Mouse (Mus musculus): ENCODE data around the gene Cops3.

Cops3 gene

GRCm38 (mm10) chr11:59839459-59840126 is at the start of gene Cops3:
Cops3 (minus strand) TSS chr11:59839838.
- WGBS, result under 1% methylated on average over 43 of the region's 43 CpGs

- 72% methylated on average over 5 of the region's 5 CpGs for WGBS
These were observed 48.5 kb upstream of the Cops3 start for GRCm38 (mm10) chr11:59888151-59888550.

GRCm38 (mm10) chr11:59886952-59887351 is 47.3 kb upstream of the Cops3 start:
- WGBS, result 93% methylated on average over 1 of the region's 1 CpGs

GRCm38 (mm10) chr11:59885217-59885986 is 45.8 kb upstream of the Cops3 start:
- 40% methylated on average over 17 of the region's 17 CpGs for WGBS

GRCm38 (mm10) chr11:59880031-59880430 is 40.4 kb upstream of the Cops3 start:
- WGBS, result 21% methylated on average over 2 of the region's 2 CpGs

GRCm38 (mm10) chr11:59872124-59872523 is 32.5 kb upstream of the Cops3 start:
- WGBS, result 82% methylated on average over 8 of the region's 8 CpGs

- 98% methylated on average over 6 of the region's 6 CpGs for WGBS
These were observed 24.7 kb upstream of the Cops3 start for GRCm38 (mm10) chr11:59864316-59864715.

GRCm38 (mm10) chr11:59860467-59860866 is 20.8 kb upstream of the Cops3 start:
- WGBS, result 74% methylated on average over 11 of the region's 11 CpGs

- 73% methylated on average over 3 of the region's 3 CpGs for WGBS
These were observed 13.2 kb upstream of the Cops3 start for GRCm38 (mm10) chr11:59852865-59853264.

- WGBS, result under 1% methylated on average over 69 of the region's 69 CpGs
These were observed 8.6 kb upstream of the Cops3 start for GRCm38 (mm10) chr11:59847891-59848884.

- 2% methylated on average over 2 of the region's 2 CpGs for WGBS
These were observed 7.5 kb upstream of the Cops3 start for GRCm38 (mm10) chr11:59847131-59847530.

- 96% methylated on average over 11 of the region's 11 CpGs for WGBS
These were observed 6.7 kb upstream of the Cops3 start for GRCm38 (mm10) chr11:59846311-59846710.

GRCm38 (mm10) chr11:59839008-59839458 is 605 bp downstream of the Cops3 start, which contains the start of gene Nt5m:
Nt5m (plus strand) TSS chr11:59839447.
- under 1% methylated on average over 24 of the region's 24 CpGs for WGBS

GRCm38 (mm10) chr11:59838426-59838825 is 1.2 kb downstream of the Cops3 start:
- 37% methylated on average over 4 of the region's 4 CpGs for WGBS

GRCm38 (mm10) chr11:59837789-59838188 is 1.8 kb downstream of the Cops3 start:
- no CpG with 5 or more reads among the region's 1 CpGs for whole genome bisulfite sequencing

- WGBS, result 54% methylated on average over 3 of the region's 3 CpGs
These were observed 18.0 kb downstream of the Cops3 start for GRCm38 (mm10) chr11:59821625-59822024.

- 91% methylated on average over 3 of the region's 3 CpGs for WGBS
These were observed 21.7 kb downstream of the Cops3 start for GRCm38 (mm10) chr11:59817916-59818315.

- WGBS, result 86% methylated on average over 6 of the region's 6 CpGs
These were observed 24.1 kb downstream of the Cops3 start for GRCm38 (mm10) chr11:59815482-59816065.

GRCm38 (mm10) chr11:59814936-59815335 is 24.7 kb downstream of the Cops3 start:
- 93% methylated on average over 6 of the region's 6 CpGs for WGBS

GRCm38 (mm10) chr11:59814311-59814710 is 25.3 kb downstream of the Cops3 start:
- 86% methylated on average over 1 of the region's 1 CpGs for WGBS

GRCm38 (mm10) chr11:59813276-59813675 is 26.4 kb downstream of the Cops3 start:
- WGBS, result 86% methylated on average over 3 of the region's 3 CpGs
